Mouse (Mus musculus) heart, postnatal 36 days (tissue): ENCODE measurements around the gene Lrrn4cl. TPM values are rescaled to one million over a fixed set of nuclear protein-coding genes. Genes with fewer than 3 reads are reported as not detected.
"Not testable (repeated sequence)": the region's sequence is repeated elsewhere in the genome, so short reads cannot be mapped to it uniquely, and the experiment has no call there.

ENCODE experiments used
- DNase-seq, 2 experiments: peaks; one replicate each; pipeline ENCODE4 v3.0.0; 2021 to 2022
- intact Hi-C: fragments of 180-260 bp; cut with DNase I; formaldehyde crosslinking; loops from one replicate; pipeline ENCODE4 v1.15.1; 2025
- total RNA-seq, 2 experiments: library from RNA; stranded (reverse); gene quantifications; 2 replicates each; pipeline ENCODE4 v1.2.3; 2021

The Lrrn4cl gene
- total RNA-seq, 2 experiments from 2014 or later: 4.0 to 4.9 TPM

DNA sequence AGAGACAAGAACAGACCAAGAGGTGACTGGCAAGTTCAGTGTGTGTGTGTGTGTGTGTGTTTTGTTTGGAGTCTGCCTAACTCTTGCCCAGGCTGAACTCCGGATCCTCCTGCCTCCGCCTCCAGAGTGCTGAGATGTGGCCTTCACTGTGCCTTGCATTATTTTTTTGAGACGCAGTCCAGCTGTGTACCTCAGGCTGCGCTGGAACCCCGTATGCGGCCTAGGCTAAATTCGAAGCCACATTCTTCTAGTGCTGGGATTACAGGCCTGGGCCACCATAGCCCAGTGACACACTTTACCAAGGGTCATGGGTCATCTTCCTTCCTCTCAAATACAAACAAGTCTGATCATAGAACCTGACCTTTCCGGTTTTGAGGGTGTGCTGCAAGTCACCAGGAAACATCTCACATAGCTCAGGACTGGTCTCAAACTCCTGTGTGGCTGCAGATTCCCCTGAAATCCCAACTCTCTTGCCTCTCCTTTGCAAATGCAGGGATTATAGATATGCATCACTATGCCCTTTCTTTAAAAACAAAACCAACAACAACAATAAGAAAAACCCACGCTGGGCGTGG lies 21.8 kb downstream of the Lrrn4cl start:
- DNase-seq: no peak
- intact Hi-C loops: no loop called here

DNA sequence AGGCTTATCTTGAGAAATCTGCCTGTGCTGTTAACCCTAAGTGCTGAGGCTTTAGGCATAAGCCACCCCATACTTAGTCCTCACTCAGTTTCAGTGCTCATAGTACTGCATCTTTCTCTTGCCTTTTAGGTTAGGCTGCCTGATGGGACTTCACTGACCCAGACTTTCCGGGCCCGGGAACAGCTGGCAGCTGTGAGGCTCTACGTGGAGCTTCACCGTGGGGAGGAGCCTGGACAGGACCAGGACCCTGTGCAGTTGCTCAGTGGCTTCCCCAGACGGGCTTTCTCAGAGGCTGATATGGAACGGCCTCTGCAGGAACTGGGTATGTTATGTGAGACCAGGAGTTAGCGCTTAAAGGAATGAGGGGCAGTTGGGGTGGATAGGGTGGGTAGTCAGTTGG lies 24.5 kb downstream of the Lrrn4cl start:
- DNase-seq: no peak
- intact Hi-C loops: no loop called here

DNA sequence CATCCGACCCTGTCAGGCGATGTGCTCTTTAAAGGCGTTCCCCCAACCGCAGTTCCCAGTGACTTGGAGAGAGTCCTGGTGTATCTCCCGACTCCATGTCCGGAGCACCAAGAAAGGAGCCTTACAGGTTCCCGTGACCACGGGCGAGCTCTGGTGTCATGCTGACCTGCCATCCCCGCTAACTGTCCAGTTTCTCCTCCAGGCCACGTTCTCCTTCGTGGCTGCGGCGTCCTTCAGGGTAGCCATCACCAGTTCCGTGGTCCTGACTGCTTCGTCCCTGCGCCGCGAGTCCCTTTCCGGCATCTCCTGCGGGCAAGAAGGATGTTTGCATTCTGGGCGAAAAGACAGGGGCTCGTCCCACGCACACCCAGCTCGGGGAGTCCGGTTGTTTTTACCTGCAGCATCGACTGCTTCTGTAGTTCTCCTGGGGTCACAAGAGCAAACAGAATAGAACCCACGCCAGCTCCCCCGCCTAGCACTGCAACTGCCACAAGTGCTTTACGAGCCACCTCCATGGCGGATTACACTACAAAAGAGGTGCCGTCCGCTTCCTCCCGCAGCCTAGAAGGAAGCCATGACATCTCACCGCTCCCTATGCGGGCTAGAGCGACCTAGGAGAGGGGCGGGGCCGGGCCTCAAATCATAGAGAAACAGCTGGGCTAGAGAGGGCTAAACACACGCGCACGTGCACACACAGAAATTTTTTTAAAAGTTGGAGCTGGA lies 29.9 kb downstream of the Lrrn4cl start, which contains the start of gene Uqcc3:
Uqcc3 (minus strand) TSS at position 613 of the 723 bp plus-strand sequence.
- intact Hi-C loops: no loop called here
- peak; percentile 87 to 90 for DNase-seq

DNA sequence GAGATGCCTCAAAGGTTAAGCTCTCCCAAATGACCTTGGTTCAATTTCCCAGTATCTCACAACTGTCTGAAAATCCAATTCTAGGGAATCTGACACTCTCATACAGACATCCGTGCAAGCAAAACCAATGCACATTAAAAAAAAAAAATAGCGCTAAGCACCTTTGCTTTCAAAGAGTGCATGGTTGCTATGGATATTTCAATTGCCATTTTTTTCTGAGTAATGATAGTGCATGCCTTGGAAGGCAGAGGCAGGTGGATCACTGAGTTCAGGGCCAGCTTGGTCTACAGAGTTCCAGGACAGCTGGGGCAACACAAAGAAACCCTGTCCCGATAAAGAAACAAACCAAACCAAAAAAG lies 30.4 kb downstream of the Lrrn4cl start:
- DNase-seq: no peak
- intact Hi-C loops: no loop called here

DNA sequence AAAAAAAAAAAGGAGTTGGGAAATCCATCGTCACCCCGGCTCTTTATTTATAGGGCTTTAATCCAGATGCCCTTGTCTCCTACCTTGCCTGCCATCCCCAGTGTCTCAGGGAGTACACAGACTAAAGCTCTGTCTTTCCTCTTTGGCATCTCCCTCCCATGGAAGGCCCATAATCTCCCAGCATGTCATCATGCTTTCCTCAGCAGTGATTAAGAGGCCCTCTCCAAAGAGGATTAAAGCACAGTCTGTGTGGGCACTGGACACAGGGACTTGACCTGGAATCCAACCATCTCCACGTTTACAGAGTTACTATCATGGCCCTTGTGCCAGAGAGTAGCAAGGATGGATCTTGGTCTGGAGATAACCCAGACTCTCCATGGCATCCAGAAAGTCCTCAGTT lies 33.0 kb downstream of the Lrrn4cl start, which contains the start of the genes Lbhd1 and Gm49403:
Lbhd1 (plus strand) TSS at position 117 of the 400 bp plus-strand sequence.
Gm49403 (plus strand) TSS at position 315 of the 400 bp plus-strand sequence.
- no peak for DNase-seq
- intact Hi-C loops: no loop called here

DNA sequence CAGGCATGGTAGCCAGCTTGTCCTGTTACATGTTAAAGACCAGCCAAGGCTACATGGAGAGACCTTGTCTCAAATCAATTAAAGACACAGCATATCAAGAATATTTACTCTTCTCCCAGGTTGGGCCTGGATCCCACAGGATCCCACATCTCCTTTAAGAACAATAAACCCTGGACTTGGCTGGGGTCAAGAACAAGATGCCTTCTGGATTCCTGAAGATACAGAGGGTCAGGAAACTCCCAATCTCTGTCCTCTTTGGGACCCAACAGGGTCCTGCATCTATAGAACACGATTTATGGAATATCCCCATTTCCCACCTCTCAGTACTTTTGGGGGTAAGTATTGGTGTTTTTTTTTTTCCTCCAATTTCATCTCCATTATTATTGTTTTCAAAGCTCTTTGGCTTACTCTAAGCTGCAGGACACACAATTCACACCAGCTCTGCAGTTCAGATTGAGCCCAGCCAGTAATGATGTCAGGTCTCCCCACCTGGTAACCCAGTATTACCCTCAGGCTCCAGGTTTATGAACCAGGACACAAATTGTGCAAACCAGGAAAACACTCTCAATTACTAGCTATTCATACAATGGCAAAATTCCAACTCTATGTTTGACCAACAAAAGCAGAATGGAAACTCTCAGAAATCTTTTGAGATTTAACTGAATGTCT lies 36.5 kb downstream of the Lrrn4cl start:
- intact Hi-C loops: no loop called here
- DNase-seq: no peak

DNA sequence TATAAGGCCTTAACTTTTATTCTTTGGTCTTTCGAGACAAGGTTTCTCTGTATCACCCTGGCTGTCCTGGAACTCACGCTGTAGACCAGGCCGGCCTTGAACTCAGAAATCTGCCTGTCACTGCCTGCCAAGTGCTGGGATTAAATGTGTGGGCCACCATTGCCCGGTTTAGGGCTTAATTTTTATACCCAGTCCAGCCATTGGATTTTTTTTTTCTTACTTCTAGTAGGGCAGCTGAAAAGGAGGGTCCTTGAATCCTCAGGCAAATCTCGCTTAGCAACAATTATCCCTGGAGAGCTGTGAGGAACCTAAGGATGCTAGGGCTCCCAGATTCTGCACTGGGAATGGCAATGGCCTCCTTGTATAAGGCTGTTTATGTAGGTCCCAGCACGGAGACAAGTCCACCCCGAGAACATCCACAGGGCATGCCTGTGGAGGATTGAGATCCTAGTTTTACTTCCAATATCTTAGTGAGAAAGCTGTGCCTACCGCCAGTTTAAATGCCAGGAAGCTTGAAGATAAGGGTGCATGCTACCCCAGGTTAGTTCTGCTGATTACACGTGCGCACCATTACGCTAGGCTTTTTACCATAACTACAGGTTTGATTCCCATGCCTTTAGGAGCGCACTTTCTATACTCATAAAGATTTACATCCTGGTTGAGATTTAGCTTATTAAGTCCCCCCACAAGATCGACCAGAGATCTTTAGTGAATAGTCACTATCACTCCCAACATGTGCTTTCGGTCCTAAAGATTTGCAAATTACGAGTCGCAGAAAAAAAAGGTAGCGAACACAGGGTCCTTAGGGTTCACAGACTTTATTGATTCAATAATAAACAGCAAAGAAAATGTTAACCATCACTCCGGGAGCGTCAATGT lies 37.3 kb downstream of the Lrrn4cl start:
- no peak for DNase-seq
- intact Hi-C loops: no loop called here

DNA sequence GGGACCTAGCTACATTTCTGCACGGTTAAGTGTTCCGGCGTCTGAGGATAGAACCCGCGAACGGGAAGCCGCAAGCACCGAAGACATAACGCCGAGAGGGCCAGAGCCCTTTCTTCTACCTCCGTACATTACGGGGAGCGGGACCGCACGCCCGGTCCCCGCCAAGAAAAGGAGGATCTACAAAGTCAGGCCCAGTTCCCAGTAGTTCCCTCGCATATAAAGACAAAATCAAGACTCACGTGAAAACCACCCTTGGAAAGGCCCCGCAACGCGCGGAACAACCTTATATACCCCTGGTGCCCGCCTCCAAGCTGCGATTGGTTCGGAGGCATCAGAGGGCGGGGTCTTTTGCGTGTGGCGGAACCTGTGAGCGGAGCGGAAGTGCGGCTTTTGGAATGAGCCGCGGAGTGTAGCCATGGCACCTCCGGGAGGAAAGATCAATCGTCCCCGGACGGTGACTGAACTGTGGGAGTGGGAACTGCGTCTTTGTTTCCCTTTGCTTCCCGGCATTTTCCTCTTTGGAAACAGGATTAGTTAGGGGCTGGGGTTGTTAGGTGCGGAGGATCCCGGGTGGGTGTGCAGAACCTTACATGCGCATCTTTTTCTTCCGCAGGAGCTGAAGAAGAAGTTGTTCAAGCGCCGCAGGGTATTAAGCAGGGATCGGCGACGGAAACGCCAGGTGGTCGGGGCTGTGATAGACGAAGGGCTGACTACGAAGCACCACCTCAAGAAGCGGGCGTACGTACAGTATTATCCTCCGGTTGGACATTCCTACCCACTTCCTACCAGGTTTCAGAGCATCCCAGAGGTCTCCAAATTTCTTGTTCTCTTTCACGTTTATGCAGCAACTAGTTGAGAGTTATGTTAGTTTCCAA lies 38.2 kb downstream of the Lrrn4cl start, which contains the start of the genes 1810009A15Rik and Gm49416:
1810009A15Rik (plus strand) TSS at position 343 of the 875 bp plus-strand sequence.
Gm49416 (plus strand) TSS at position 416 of the 875 bp plus-strand sequence.
- DNase-seq: peak; percentile 92 to 93
- intact Hi-C loops: no loop called here

DNA sequence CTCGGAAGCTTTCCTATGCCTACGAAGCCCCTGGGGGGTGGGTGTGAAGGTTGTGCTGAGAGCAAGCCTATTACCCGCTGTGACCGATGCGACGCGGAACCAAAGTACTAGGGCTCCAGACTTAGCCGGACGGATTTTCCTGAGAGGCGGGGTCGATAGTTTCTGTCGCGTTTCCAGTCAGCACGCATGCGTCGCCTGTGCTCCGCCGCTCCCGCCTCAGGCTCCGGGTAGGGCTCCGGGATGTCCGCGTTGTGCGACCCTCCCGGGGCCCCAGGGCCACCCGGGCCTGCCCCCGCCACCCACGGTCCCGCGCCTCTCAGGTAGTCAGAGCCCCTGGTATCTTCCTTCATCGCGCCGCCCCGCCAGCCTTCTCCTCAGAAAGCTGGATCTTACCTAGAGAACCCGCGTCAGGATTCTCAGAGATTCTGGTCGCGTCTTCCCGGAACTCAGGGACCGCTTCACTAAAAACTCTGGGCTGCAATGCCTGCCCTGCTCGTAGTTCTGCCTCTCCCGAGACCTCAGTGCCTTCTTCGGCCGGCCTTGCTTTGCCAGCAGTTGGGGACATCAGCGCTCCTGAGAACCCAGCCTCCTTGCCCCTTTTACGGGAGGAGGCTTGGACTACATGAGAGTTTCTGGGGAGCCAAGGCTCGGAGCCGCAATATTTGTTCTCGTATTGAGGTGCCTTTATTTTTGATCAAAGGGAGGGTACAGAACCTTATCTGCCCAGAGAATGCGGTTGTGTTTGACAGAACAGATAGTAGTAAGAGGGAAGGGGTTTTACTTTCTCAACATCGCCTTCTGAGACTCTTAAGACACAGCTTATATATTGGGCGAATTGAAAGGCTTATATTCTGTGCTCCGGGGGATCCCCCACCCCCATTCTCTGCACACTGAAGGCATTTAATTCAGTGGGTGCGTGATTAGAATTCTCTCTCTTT lies 42.5 kb downstream of the Lrrn4cl start, which contains the start of gene Ints5:
Ints5 (plus strand) TSS at position 177 of the 938 bp plus-strand sequence.
- intact Hi-C loops: loop anchor here (2.0 kb wide), 1 partner anchor 48 kb away; the partner anchor contains the start of gene Mta2

DNA sequence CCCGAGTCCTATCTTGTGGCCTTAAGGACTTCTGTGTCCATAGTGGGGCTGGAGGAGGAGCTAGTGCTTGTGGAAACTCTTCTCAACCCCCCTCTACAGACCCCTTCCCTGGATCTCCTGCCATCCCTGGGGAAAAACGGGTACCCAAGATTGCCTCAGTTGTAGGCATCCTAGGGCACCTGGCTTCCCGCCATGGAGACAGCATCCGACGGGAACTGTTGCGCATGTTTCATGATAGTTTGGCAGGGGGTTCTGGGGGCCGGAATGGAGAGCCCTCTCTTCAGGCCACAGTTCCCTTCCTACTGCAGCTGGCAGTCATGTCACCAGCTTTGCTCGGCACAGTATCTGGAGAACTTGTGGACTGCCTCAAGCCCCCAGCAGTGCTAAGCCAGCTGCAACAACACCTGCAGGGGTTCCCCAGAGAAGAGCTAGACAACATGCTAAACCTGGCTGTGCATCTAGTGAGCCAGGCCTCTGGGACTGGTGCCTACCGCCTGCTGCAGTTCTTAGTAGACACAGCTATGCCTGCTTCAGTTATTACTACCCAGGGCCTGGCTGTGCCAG lies 44.9 kb downstream of the Lrrn4cl start:
- intact Hi-C loops: no loop called here
- no peak for DNase-seq

More for the DNA sequence above, 42.5 kb downstream of the Lrrn4cl start, which contains the start of gene Ints5:
- peak; percentile 87 for DNase-seq

DNA sequence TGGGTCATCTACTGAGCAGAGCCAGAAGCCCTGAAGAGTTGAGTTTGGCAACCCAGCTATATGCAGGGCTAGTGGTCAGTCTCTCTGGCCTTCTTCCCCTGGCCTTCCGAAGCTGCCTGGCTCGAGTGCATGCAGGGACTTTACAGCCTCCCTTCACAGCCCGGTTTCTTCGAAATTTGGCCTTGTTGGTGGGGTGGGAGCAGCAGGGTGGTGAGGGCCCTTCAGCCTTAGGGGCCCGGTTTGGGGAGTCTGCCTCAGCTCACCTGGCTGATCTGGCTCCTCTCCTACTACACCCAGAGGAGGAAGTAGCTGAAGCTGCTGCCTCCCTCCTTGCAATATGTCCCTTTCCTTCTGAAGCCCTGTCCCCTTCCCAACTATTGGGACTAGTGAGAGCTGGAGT lies 45.7 kb downstream of the Lrrn4cl start:
- DNase-seq, intact Hi-C loops: not testable (repeated sequence)

DNA sequence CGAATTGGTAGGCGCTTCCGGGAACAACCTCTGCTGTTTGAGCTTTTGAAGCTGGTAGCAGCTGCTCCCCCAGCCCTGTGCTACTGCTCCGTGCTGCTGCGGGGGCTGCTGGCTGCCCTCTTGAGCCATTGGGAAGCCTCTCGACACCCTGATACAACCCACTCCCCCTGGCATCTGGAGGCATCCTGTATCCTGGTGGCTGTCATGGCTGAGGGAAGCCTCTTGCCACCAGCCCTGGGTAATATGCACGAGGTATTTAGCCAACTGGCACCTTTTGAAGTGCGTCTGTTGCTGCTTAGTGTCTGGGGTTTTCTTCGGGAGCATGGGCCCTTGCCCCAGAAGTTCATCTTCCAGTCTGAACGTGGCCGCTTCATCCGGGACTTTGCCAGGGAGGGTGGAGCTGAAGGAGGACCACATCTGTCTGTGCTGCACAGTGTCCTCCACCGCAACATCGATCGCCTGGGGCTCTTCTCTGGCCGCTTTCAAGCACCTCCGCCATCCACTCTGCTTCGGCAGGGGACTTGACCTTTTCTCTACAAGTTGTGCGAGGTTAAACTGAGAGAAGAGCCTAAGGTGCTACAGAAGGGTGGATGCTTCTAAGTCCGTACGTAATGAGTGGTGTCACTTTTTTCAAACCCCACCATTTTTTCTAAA lies 46.8 kb downstream of the Lrrn4cl start:
- intact Hi-C loops: not testable (repeated sequence)
- peak; percentile 40 to 45 for DNase-seq

DNA sequence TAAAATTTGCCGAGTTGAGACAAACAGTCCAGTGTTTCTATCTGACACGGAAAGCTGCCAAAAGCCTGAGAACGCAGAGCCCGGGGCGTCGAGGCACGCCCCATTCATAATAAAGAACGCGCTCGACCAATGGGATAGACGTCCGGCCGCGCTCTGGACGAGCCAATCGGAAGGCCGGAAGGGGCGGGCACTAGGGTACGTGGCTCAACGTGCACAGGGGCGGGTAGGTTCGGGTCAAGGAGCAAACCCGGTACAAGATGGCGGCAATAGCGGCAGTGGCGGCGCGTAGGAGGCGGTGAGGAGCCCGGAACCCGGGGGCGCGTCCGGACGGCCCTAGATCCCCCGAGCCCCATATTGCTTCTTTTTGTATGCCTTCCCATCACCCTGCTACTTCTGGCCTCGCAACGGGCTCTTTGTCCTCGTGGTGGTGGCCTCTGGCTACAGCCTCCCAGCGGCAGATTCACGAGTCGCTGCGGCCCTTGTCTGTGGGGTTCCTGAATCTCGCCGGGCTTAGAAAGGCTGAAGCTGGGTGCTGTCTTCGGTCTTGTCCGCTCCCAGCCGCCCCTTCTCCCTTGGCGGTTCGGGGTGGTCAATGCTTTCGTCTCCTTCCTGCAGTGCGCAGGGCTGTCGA lies 47.4 kb downstream of the Lrrn4cl start, which contains the start of gene Ganab:
Ganab (plus strand) TSS at position 207 of the 631 bp plus-strand sequence.
- DNase-seq: peak; percentile 92 to 93
- intact Hi-C loops: loop anchor here (2.0 kb wide), 1 partner anchor 23 kb away; the partner anchor contains the start of gene B3gat3

DNA sequence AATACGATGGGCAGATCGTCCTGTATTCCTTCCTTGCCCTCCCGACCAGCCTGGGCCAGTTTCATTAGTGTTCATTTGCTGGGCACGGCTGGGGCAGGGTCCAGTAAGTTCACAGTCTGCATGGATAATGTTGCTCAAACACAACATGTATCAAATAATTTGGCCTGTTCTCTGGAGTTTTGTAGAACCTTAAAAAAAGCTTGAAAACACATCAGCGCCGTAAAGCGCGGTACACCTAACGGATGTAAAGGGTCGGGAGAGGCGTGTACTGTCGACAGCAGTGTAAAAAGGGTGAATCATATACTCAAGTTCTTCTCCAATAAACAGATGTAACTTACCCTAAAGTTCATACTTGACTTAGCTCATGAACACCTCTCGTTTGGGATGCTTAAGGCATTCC lies 48.0 kb downstream of the Lrrn4cl start:
- no peak for DNase-seq
- intact Hi-C loops: loop anchor here (2.0 kb wide), 1 partner anchor 22 kb away; the partner anchor contains the start of gene B3gat3

DNA sequence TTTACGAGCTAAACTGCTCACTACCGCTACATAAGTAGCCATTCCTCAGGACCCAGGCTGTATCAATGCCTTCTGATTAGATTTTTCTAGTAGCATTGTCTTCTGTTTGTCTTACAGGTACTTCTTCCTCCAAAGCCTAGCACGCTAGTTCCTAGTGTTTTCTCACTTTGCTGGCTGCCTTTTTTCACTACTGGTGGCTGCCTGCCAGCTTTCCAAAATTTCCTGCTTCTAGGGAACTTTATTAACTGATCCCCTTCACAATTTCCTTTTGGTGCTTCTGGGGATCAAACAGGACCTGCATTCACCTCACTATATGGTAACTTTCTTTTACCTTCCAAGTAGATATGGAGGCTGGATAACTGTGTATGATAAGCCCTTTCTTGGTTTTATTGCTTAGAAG lies 48.5 kb downstream of the Lrrn4cl start:
- intact Hi-C loops: loop anchor here (2.0 kb wide), 1 partner anchor 22 kb away; the partner anchor contains the start of gene B3gat3

DNA sequence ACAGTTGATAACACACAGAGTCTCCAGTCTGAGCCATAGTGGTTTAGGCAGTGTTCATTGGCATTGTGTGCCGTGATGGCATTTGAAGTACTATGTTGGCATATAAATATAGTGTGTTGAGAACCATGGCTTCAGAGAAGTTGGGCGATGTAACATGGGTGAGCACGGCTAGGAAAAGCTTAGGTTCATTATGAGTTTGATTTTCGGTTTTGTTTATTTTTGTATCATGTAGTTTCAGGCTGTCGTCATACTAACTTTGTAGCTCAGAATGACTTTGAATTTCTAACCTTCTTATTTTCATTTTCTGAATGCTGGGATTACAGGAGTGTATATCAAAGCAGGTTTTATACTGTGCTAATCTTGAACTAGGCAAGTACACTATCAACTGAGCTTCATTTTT lies 52.8 kb downstream of the Lrrn4cl start:
- intact Hi-C loops: no loop called here
- no peak for DNase-seq

More for the DNA sequence above, 48.5 kb downstream of the Lrrn4cl start:
- DNase-seq: no peak
